Mouse (Mus musculus) olfactory bulb, adult 2 months (tissue): Measurements from ENCODE around the gene Mreg.

Experiments used
- CTCF ChIP-seq: fragments of 200-500 bp; IDR thresholded peaks from 2 replicates; pipeline ENCODE4 v1.5.1; 2012; ENCODE audit warnings: low read depth, mild to moderate bottlenecking, low read length, moderate library complexity; ENCODE audit not compliant: insufficient read depth
- POLR2A ChIP-seq: fragments of 200-500 bp; IDR thresholded peaks from 2 replicates; pipeline ENCODE4 v1.6.1; 2012; ENCODE audit warnings: mild to moderate bottlenecking, low read depth, low read length, moderate library complexity; ENCODE audit not compliant: insufficient read depth

DNA sequence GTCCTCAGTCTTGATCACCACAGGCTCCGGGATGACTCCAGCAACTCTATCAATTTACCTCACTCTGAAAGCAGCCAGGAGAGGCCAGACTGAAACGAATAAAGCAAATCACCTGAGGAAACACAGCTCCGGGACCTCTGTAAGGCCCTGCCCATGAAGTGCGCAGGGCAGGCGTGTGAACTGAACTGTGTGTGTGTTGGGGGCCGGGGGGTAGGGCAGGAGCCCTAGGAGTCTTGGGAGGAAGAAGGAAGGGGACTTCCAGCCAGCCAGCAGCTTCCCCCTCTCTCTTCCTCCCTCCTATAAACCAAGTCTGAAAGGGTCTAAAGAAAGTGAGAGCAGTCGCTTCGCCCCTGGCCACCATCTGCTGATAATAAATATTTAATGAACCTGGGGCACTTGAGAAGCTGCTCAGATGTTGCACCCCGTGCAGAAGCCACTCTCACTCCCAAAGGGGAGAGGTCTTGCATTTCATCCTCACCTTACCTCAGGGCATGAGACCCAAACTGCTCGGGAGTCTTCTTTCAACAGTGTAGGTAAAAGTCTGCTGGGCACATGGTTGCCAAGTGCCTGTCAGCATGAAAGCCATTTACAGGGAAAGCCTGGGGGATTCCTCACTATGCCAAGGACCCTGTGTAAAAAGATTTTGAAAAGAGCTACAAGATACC is 13.8 kb downstream of the Mreg start:
- no peak for TF ChIP-seq POLR2A
- no peak for TF ChIP-seq CTCF
